Mouse (Mus musculus) hematopoietic stem cell, adult 5-6 weeks (primary cell): ENCODE measurements around the gene Scn3a. TPM values are rescaled to one million over a fixed set of nuclear protein-coding genes. Genes with fewer than 3 reads are reported as not detected.
A peak's percentile ranks its signal among the peaks of the same experiment; 100 is the strongest.

Experiments used
- ATAC-seq, 2 experiments: fragments of 125-278 bp in 1 of 2; replicated peaks in 1 of 2; 2 replicates each; pipeline ENCODE4 v1.8.0; 2016 to 2017; ENCODE audit warnings: inconsistent platforms in 2 of 2, mild to moderate bottlenecking in 2 of 2, moderate number of reproducible peaks in 2 of 2, low read depth in 1 of 2, moderate TSS enrichment in 1 of 2; ENCODE audit not compliant: low FRiP score in 2 of 2, poor library complexity in 2 of 2, severe bottlenecking in 2 of 2, insufficient read depth in 1 of 2, low TSS enrichment in 1 of 2
- total RNA-seq: library from RNA; stranded (forward); fragments of 172-1452, 232-1000 nt; gene quantifications from 2 replicates; pipeline ENCODE4 v1.2.3, GENCODE M21; 2017

The Scn3a gene
- not detected in 2 replicates for total RNA-seq

DNA sequence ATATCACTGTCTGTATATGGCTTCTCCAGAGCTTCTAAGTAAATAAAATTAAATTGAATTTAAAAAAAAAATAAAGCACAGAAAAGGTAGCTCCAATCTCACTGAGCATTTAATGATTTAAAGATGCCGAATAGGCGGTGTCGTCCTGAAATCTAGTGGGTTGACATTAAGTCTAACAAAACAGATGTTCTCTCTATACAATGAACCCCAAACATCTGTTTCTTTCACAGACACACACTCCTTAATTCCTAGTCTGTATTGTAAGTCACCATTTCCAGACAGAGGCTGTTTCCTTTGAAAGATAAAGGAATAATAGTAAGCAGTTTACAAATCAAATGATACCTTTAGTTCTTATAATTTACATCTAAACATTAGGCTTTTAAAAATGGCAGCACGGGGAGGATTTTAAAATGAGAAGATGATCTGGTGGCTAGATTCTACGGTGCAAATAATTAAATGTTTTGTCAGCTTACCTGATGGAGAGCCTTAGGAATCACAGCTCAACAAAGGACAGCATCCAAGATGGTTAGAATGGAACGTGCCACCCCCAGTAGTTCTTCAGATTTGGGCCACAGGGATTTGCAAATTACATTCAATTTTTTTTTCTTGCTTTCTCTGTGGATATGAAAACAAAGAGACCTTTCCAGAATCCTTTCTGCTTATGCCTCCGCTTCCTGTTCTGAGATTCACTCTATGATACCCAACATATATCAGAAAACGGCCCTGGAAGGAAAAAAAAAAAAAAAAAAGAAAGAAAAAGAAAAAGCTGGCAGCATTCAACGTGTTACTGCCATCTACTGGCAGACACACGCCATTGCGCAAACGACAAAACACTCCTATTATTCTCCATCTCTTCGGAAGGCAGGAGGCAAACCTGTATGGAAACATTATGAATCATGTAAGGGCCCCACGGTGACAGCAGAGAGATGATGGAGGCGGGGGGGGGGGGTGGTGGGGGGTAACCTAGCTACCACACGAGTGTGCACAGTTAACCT lies at the start of gene Scn3a:
Scn3a (minus strand) TSS at position 835 of the 995 bp plus-strand sequence.
- ATAC-seq: peak; percentile 58 to 69

DNA sequence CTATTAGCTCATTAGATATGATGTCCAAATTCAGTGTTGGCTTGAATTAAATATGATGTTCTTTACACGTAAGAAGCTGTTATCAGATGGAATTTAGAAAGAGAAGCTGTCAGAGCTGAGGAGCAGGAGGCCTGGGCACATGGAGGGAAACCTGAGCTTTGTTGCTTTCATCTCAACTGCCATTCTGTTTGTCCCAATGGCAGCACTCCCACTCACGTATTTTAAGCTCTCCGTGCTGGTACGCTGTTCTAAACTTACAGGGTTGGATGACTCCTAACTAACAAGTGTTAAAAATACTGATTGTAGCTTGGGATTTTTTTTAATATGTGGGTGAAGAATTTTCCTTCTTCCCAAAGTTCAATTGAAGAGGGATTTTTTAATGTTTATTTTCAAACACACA lies 44.5 kb upstream of the Scn3a start:
- ATAC-seq: no peak

- no peak for ATAC-seq
Observed at GRCm38 (mm10) chr2:65607813-65608212, 40.4 kb upstream of the Scn3a start.

- no peak for ATAC-seq
Observed at GRCm38 (mm10) chr2:65587679-65588078, 20.3 kb upstream of the Scn3a start.

- no peak for ATAC-seq
Observed at GRCm38 (mm10) chr2:65567925-65568324, 498 bp upstream of the Scn3a start.

GRCm38 (mm10) chr2:65563898-65564297 lies 3.5 kb downstream of the Scn3a start:
- no peak for ATAC-seq

DNA sequence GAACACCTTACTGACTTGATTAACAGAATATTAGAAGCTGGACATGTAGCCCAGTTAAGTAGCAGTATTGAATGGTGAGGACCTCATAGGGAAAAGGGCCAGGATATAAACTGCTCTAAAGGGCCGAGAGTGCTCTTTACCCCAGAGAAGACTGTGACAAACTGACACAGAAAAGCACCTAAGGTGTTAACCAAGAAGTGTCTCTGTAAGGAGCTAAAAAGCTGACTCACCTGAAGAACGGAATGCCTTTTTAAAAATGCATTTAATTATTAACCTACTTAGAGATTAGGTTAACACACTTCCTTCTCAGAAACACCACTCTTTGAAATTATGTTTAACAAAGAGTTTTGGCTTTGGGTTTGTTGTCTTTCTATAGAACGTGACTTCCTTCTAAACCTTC lies 9.7 kb downstream of the Scn3a start:
- ATAC-seq: no peak

DNA sequence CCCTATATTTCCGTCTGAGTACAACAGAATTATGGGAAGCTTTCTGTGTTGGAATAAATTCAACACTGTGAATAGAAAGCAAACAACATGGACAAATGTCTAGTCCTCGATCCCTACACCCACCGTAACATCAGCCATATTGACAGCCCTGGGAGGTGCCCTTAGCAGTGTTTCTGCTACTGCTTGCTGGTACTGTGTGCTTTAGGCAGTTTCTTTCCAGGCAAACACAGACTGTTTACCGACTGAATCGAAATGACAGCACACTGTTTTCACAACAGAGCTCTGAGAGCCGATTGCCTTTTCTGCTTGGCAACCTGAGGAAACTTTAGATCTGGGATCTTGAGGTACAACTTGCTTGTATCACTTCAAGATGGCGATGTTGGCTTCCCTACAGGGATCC lies 12.8 kb downstream of the Scn3a start:
- ATAC-seq: no peak

DNA sequence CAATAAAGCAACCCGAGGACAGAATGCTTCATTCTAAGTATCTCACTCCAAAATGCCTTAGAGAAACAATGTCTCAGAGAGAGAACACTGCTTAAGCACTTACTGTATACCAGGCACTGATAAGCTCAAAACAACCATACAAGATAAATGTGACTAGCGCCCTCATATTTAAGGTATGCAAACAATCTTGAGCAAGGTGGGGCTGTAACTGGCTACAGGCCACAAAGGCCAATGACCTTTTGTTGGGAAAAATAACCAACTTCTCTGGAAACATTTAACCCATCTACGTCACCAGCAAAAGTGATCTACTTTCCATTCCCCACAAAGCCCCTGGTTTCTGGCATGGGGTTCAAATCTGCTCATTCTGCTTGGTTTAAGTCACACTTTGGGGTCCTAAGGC lies 14.0 kb downstream of the Scn3a start:
- no peak for ATAC-seq

DNA sequence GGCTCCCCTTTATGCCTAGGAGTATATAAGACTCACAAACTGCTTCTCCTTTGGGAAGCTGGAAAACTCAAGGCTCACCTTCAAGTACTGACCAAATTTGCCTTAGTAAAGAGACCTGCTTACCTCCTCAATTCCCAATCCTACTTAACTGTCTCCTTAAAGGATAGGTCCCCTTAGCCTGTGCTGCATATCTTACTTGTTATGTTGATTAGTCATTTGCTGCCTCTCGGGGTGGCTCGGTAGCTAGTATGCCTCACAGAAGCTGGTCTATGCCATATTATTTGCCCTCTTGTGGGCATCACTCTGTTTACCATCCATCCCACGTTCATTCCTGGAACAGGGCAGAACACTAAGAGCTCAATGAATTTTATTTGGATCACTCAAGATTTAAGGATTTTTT lies 14.7 kb downstream of the Scn3a start:
- no peak for ATAC-seq

- ATAC-seq: no peak
Observed at GRCm38 (mm10) chr2:65552222-65552621, 15.2 kb downstream of the Scn3a start.

DNA sequence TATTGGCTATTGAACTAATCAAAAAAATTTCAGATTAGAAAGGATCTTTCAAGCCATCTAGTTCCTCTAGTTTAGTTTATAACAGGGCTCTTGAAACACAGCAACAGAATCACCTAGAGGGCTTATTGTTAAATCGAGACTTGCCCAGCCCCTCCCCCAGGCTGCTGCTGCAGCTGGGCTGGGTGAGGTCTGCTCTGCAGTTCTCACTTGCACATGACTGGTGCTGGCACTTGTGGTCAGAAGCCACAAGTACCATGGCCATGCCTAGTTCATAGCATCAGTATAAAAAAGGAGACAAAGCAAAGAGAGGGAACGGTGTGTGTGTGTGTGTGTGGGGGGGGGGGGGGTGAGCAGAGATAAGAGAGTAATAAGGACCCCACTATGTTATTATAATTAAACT lies 15.7 kb downstream of the Scn3a start:
- ATAC-seq: peak; percentile 97

DNA sequence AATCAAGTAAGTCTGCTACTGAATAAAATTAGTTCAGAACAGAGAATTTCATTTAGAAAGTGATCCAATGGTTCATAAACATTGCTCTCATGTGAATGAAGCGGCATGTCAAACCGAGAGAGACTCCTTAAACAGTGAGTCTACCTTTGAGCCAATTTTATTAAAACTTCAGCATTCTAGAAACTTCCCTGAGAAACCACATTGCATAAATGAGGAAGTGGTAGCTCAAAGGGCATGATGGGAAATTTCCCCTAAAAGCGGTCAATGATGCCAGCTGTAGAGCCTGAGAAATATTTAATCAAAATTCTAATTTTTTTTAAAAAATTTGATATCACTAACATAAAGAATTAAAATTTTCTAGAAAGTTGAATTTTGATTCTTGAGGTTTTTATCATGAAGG lies 16.9 kb downstream of the Scn3a start:
- ATAC-seq: peak; percentile 54 to 57

DNA sequence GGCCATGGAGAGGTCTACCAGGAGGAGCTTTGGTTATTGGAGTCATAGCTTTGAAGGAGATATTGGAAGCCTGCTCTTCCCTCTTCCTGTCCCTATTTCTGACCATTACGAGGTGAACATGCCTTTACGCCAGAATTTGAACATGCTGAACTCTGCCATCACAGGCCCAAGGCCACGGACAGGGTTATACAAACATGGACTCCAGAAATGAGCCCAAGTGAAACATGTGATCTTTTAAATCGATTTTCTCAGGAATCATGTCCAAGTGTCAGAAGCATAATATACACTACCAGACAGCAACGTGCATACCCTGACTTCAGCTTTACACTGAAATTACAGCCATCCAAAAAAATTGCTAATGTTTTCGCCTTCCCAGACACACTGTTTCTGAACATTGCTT lies 18.8 kb downstream of the Scn3a start:
- ATAC-seq: no peak

DNA sequence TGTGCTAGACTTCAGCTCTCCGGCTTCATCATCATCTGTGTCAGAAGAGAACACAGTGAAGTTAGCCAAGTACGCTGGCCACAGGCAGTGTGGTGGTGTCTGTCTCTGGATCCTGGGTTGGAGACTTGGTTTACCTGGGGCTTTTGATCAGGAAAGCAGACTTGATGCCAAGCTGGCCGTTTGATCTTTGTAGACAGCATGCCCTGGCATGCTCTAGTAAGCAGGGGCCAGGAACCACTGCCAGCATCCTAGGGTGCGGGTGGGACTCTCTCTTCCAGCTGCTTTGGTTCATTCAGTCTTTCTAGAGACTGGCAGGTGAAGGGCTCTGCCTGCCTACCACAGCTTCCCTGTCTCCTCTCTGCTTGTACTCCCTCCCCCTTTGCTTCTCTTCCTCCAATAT lies 20.1 kb downstream of the Scn3a start:
- ATAC-seq: no peak

- no peak for ATAC-seq
Observed at GRCm38 (mm10) chr2:65542906-65543592, 24.4 kb downstream of the Scn3a start.

DNA sequence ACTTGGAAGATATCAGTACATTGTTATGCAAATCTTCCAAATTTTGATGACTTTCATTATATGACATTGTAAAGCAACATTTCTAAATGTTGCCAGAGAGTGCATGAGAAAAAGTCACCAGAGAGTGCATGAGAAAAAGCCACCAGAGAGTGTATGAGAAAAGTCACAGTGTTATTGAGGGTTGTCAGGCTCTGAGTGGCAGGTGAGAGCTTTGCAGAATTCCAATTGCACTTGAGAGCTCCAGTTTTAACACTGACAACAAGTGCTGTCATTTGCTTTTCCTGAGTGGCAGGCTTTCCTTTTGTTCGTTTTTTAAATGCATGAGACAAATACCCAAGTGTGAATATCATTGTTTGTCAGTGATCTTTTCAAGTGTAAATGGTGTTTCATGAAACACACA lies 25.6 kb downstream of the Scn3a start:
- ATAC-seq: no peak

DNA sequence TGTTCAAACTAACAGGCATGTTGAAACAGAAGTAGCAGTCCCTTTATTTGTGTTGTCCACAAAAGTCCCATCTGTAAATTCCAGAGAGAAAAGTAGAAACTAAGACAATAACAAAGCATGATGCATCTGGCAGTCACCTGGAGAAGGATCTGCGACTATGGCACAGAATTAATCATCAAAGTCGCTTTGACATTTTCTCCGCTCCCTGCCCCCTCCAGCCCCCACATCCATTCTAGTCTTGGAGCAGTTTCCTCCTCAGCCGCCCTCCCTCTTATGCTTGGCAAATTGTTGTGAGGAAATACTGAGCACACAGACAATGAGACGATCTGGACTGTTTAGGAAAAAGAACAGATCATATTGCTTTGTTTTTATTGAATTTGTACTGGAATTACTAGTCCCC lies 29.0 kb downstream of the Scn3a start:
- ATAC-seq: no peak
